Mouse (Mus musculus): ENCODE results near the gene Kcna2. TPM values are rescaled to one million over a fixed set of nuclear protein-coding genes. Genes with fewer than 3 reads are reported as not detected.

Kcna2 gene
- polyA plus RNA-seq (2014; fragmentation: Nextera tagmentation; extraction: Ambion mirVana), result 0.05 and 0.08 TPM in 2 replicates

- Histone ChIP-seq H3K27ac (ENCODE audit: low read depth, low read length) (no peak within 1 kb of the TSS), H3K9me3 (ENCODE audit: control insufficient read depth, low read length) (no peaks in the 10 kb centered on the region), H3K4me2 (peak within 1 kb of the TSS; percentile 66), H3K4me1 (replicated peaks; ENCODE audit: control insufficient read depth, insufficient read depth, low read length) (no peaks in the 10 kb centered on the region), H3K27me3 (replicated peaks; ENCODE audit: control insufficient read depth, insufficient read depth, low read length) (peaks cover 49% of the 10 kb centered on the region), H3K9ac (ENCODE audit: low read depth, low read length) (no peak within 1 kb of the TSS), H3K36me3 (ENCODE audit: control insufficient read depth, insufficient read depth, low read length) (no peaks in the 10 kb centered on the region), H3K4me3 (ENCODE audit: low read depth, low read length) (peak within 1 kb of the TSS; percentile 42)
- ATAC-seq (replicated peaks; ENCODE audit: low FRiP score) (no peak), DNase-seq (ENCODE audit: low spot score) (no peak)
- 6% methylated on average over 16 of the region's 16 CpGs for WGBS
Measured at GRCm38 (mm10) chr3:107100811-107101455, at the start of gene Kcna2. Gene Kcna2, plus strand, starts transcription at chr3:107101146.

- Histone ChIP-seq H3K4me3 (ENCODE audit: low read depth, low read length) (no peak overlapping the region), H3K9ac (ENCODE audit: low read depth, low read length) (no peak overlapping the region), H3K4me2 (no peak overlapping the region), H3K4me1 (replicated peaks; ENCODE audit: control insufficient read depth, insufficient read depth, low read length) (no peaks in the 10 kb centered on the region), H3K9me3 (ENCODE audit: control insufficient read depth, low read length) (no peaks in the 10 kb centered on the region), H3K27me3 (replicated peaks; ENCODE audit: control insufficient read depth, insufficient read depth, low read length) (no peaks in the 10 kb centered on the region), H3K27ac (ENCODE audit: low read depth, low read length) (no peak overlapping the region), H3K36me3 (ENCODE audit: control insufficient read depth, insufficient read depth, low read length) (no peaks in the 10 kb centered on the region)
- DNase-seq (ENCODE audit: low spot score), result no peak
- 88% methylated on average over 1 of the region's 1 CpGs for WGBS
- ATAC-seq (replicated peaks; ENCODE audit: low FRiP score), result no peak
Measured at GRCm38 (mm10) chr3:107061468-107061867, 39.5 kb upstream of the Kcna2 start.

GRCm38 (mm10) chr3:107062771-107063170 is 38.2 kb upstream of the Kcna2 start:
- no peaks in the 10 kb centered on the region for H3K27me3 ChIP-seq (replicated peaks; ENCODE audit: control insufficient read depth, insufficient read depth, low read length)
- H3K4me3 ChIP-seq (ENCODE audit: low read depth, low read length), result no peak overlapping the region
- ATAC-seq (replicated peaks; ENCODE audit: low FRiP score), result no peak
- WGBS, result 63% methylated on average over 1 of the region's 1 CpGs
- no peak overlapping the region for H3K9ac ChIP-seq (ENCODE audit: low read depth, low read length)
- H3K4me1 ChIP-seq (replicated peaks; ENCODE audit: control insufficient read depth, insufficient read depth, low read length), result no peaks in the 10 kb centered on the region
- DNase-seq (ENCODE audit: low spot score), result no peak
- no peak overlapping the region for H3K4me2 ChIP-seq
- no peaks in the 10 kb centered on the region for H3K36me3 ChIP-seq (ENCODE audit: control insufficient read depth, insufficient read depth, low read length)
- H3K27ac ChIP-seq (ENCODE audit: low read depth, low read length), result no peak overlapping the region
- H3K9me3 ChIP-seq (ENCODE audit: control insufficient read depth, low read length), result no peaks in the 10 kb centered on the region

- Histone ChIP-seq H3K4me1 (replicated peaks; ENCODE audit: control insufficient read depth, insufficient read depth, low read length) (no peaks in the 10 kb centered on the region), H3K27ac (ENCODE audit: low read depth, low read length) (no peak overlapping the region), H3K4me2 (no peak overlapping the region), H3K4me3 (ENCODE audit: low read depth, low read length) (no peak overlapping the region), H3K36me3 (ENCODE audit: control insufficient read depth, insufficient read depth, low read length) (no peaks in the 10 kb centered on the region), H3K27me3 (replicated peaks; ENCODE audit: control insufficient read depth, insufficient read depth, low read length) (no peaks in the 10 kb centered on the region), H3K9ac (ENCODE audit: low read depth, low read length) (no peak overlapping the region), H3K9me3 (ENCODE audit: control insufficient read depth, low read length) (no peaks in the 10 kb centered on the region)
- 77% methylated on average over 6 of the region's 6 CpGs for WGBS
- no peak for ATAC-seq (replicated peaks; ENCODE audit: low FRiP score)
- DNase-seq (ENCODE audit: low spot score), result no peak
Measured at GRCm38 (mm10) chr3:107065510-107066095, 35.3 kb upstream of the Kcna2 start.

GRCm38 (mm10) chr3:107066165-107066850 is 34.6 kb upstream of the Kcna2 start:
- H3K36me3 ChIP-seq (ENCODE audit: control insufficient read depth, insufficient read depth, low read length), result no peaks in the 10 kb centered on the region
- no peaks in the 10 kb centered on the region for H3K9me3 ChIP-seq (ENCODE audit: control insufficient read depth, low read length)
- H3K27me3 ChIP-seq (replicated peaks; ENCODE audit: control insufficient read depth, insufficient read depth, low read length), result no peaks in the 10 kb centered on the region
- ATAC-seq (replicated peaks; ENCODE audit: low FRiP score), result no peak
- 83% methylated on average over 7 of the region's 7 CpGs for WGBS
- DNase-seq (ENCODE audit: low spot score), result no peak
- H3K9ac ChIP-seq (ENCODE audit: low read depth, low read length), result no peak overlapping the region
- H3K4me2 ChIP-seq, result no peak overlapping the region
- no peaks in the 10 kb centered on the region for H3K4me1 ChIP-seq (replicated peaks; ENCODE audit: control insufficient read depth, insufficient read depth, low read length)
- H3K27ac ChIP-seq (ENCODE audit: low read depth, low read length), result no peak overlapping the region
- no peak overlapping the region for H3K4me3 ChIP-seq (ENCODE audit: low read depth, low read length)

- Histone ChIP-seq H3K9ac (ENCODE audit: low read depth, low read length) (no peak overlapping the region), H3K4me1 (replicated peaks; ENCODE audit: control insufficient read depth, insufficient read depth, low read length) (no peaks in the 10 kb centered on the region), H3K9me3 (ENCODE audit: control insufficient read depth, low read length) (no peaks in the 10 kb centered on the region), H3K27me3 (replicated peaks; ENCODE audit: control insufficient read depth, insufficient read depth, low read length) (no peaks in the 10 kb centered on the region), H3K27ac (ENCODE audit: low read depth, low read length) (no peak overlapping the region), H3K4me2 (no peak overlapping the region), H3K4me3 (ENCODE audit: low read depth, low read length) (no peak overlapping the region), H3K36me3 (ENCODE audit: control insufficient read depth, insufficient read depth, low read length) (no peaks in the 10 kb centered on the region)
- DNase-seq (ENCODE audit: low spot score), result no peak
- WGBS, result 59% methylated on average over 6 of the region's 6 CpGs
- no peak for ATAC-seq (replicated peaks; ENCODE audit: low FRiP score)
Measured at GRCm38 (mm10) chr3:107067245-107067644, 33.7 kb upstream of the Kcna2 start.

- no peak for DNase-seq (ENCODE audit: low spot score)
- no peak overlapping the region for H3K9ac ChIP-seq (ENCODE audit: low read depth, low read length)
- no peak overlapping the region for H3K4me3 ChIP-seq (ENCODE audit: low read depth, low read length)
- H3K4me1 ChIP-seq (replicated peaks; ENCODE audit: control insufficient read depth, insufficient read depth, low read length), result no peaks in the 10 kb centered on the region
- no peak for ATAC-seq (replicated peaks; ENCODE audit: low FRiP score)
- 41% methylated on average over 2 of the region's 2 CpGs for WGBS
- H3K27me3 ChIP-seq (replicated peaks; ENCODE audit: control insufficient read depth, insufficient read depth, low read length), result no peaks in the 10 kb centered on the region
- H3K36me3 ChIP-seq (ENCODE audit: control insufficient read depth, insufficient read depth, low read length), result no peaks in the 10 kb centered on the region
- no peak overlapping the region for H3K4me2 ChIP-seq
- H3K27ac ChIP-seq (ENCODE audit: low read depth, low read length), result no peak overlapping the region
- no peaks in the 10 kb centered on the region for H3K9me3 ChIP-seq (ENCODE audit: control insufficient read depth, low read length)
Measured at GRCm38 (mm10) chr3:107073863-107074262, 27.1 kb upstream of the Kcna2 start.

GRCm38 (mm10) chr3:107075705-107076104 is 25.2 kb upstream of the Kcna2 start:
- WGBS, result 81% methylated on average over 1 of the region's 1 CpGs

More at GRCm38 (mm10) chr3:107075705-107076104, 25.2 kb upstream of the Kcna2 start:
- Histone ChIP-seq H3K27me3 (replicated peaks; ENCODE audit: control insufficient read depth, insufficient read depth, low read length) (no peaks in the 10 kb centered on the region), H3K36me3 (ENCODE audit: control insufficient read depth, insufficient read depth, low read length) (no peaks in the 10 kb centered on the region), H3K9ac (ENCODE audit: low read depth, low read length) (no peak overlapping the region), H3K9me3 (ENCODE audit: control insufficient read depth, low read length) (no peaks in the 10 kb centered on the region), H3K4me2 (no peak overlapping the region), H3K4me1 (replicated peaks; ENCODE audit: control insufficient read depth, insufficient read depth, low read length) (no peaks in the 10 kb centered on the region), H3K4me3 (ENCODE audit: low read depth, low read length) (no peak overlapping the region), H3K27ac (ENCODE audit: low read depth, low read length) (no peak overlapping the region)
- ATAC-seq (replicated peaks; ENCODE audit: low FRiP score), result no peak
- no peak for DNase-seq (ENCODE audit: low spot score)

All from liver, embryonic 11.5 days (tissue).